Mouse (Mus musculus) C2C12 (cell line): Measurements from ENCODE around the gene Kalrn.

Experiments used
- CEBPB ChIP-seq: IDR thresholded peaks from one replicate; pipeline ENCODE4 v1.6.1; 2011; ENCODE audit warnings: low read depth, mild to moderate bottlenecking, control low read depth, moderate library complexity
- CTCF ChIP-seq: IDR thresholded peaks from one replicate; pipeline ENCODE4 v1.5.1; 2011; ENCODE audit not compliant: control insufficient read depth, insufficient read depth, insufficient read length
- FOSL1 ChIP-seq: IDR thresholded peaks from one replicate; pipeline ENCODE4 v1.8.0; 2011; ENCODE audit warnings: mild to moderate bottlenecking, low read length; ENCODE audit not compliant: poor library complexity, insufficient read depth, severe bottlenecking
- USF1 ChIP-seq: IDR thresholded peaks from one replicate; pipeline ENCODE4 v1.6.1; 2011; ENCODE audit warnings: low read depth, mild to moderate bottlenecking, control low read depth, moderate library complexity

GRCm38 (mm10) chr16:34102742-34103141 lies 470.6 kb downstream of the Kalrn start:
- TF ChIP-seq CTCF (no peak), FOSL1 (no peak), USF1 (no peak), CEBPB (no peak)
